Comparison of ENCODE assay signal across 13 mouse cellular contexts in the genomic region with DNA sequence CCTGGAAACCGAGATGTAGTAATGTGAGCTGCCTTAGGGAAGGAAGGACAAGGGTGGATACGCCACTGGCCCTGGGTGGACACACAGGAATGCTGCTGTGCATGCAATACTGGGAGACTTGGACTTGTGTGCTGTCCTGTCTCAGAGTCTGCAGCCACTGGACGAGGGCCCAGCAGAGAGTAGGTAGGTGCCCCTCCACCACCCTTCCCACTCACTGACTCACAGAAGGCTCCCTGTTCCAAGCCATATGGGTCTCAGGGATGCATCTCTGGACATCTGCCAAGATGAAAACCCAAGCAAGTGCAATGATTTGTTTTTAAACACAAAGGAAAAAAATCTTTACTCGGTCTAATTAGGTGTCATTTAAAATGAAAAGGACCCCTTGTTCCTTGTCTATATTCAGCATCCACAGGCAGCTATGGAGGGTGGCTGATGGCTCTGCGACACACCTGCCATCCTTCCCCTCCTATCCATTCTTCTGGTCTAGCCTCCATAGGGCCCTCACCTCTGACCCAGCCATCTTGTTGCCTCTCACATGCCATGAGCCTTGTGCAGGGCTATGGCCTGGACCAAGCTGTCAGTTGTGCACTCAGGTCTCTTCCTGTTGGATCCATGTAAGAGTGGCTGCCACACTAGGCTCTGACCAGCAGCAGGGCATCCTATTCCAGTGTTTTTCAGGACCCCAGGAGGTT. TPM values are rescaled to one million over a fixed set of nuclear protein-coding genes. Genes with fewer than 3 reads are reported as not detected.
DNase-seq lines count a peak whose midpoint lies in the region; ATAC-seq lines count a peak whose summit lies in the region.
"Had no signal": no experiment of that assay in that cellular context is flagged by ENCODE, and none has a peak within 500 bp of the region (broad histone marks: within the 10 kb centered on the region; RNA-seq: fewer than 3 reads in every experiment).

No protein-coding gene starts in this region.

- ATAC-seq in megakaryocyte-erythroid progenitor cell, adult 5-6 weeks (replicated peaks; ENCODE audit: low FRiP score, low TSS enrichment, poor library complexity, severe bottlenecking): no peak
- ATAC-seq: midbrain, embryonic 15.5 days had no signal

- peak; percentile 66 to 76 for DNase-seq in frontal cortex, postnatal 36 days (ENCODE audit: low spot score in 2 of 2)
- DNase-seq in frontal cortex, postnatal 25 days (ENCODE audit: low spot score in 2 of 2): no peak
- DNase-seq in right cerebral cortex, adult 2 months (ENCODE audit: low spot score in 2 of 2): peak; percentile 82
- no peak for DNase-seq in right cerebral cortex, postnatal 14 days
- peak; percentile 76 to 77 for DNase-seq in layer of hippocampus, adult 8-10 months (ENCODE audit: low spot score in 2 of 2)
- DNase-seq in telencephalon, adult 2 months (ENCODE audit: low read depth, low spot score): peak; percentile 79
- DNase-seq in spleen, postnatal 4 days (ENCODE audit: low spot score in 2 of 2): no peak
- DNase-seq: gastrocnemius, postnatal 14 days; kidney, adult 8-10 months; thymus, postnatal 25 days had no signal

RNA-seq across cellular contexts. Expression of a gene that starts 59.2 kb away (rescaled TPM):
- total RNA-seq in layer of hippocampus, adult 8-10 months (2022): 100 to 1,000 TPM; 183 to 212 (median 202) TPM
- total RNA-seq in megakaryocyte-erythroid progenitor cell, adult 5-6 weeks (2014; fragmentation: Nextera tagmentation): 0.15 TPM in 1 of 2 replicates, not detected in the other
- not detected in 2 replicates for total RNA-seq in megakaryocyte-erythroid progenitor cell, adult 5-6 weeks (2017)
- total RNA-seq: hematopoietic stem cell, adult 5-6 weeks had no signal

Comparison
In these comparisons a context has a peak if more than half of its experiments do, and no peak if none do; other contexts are left out.
1. DNase-seq: peak in frontal cortex, postnatal 36 days (2 of 2), right cerebral cortex, adult 2 months (2 of 2), layer of hippocampus, adult 8-10 months (2 of 2) and telencephalon, adult 2 months (single experiment); none in frontal cortex, postnatal 25 days (0 of 2), right cerebral cortex, postnatal 14 days (single experiment) and spleen, postnatal 4 days (0 of 2).
2. RNA of a gene that starts 59.2 kb away (total RNA-seq): 183 to 212 TPM in layer of hippocampus, adult 8-10 months; 0.15 TPM in megakaryocyte-erythroid progenitor cell, adult 5-6 weeks; every median in the first group is over 100 times any median in the second.